Mouse (Mus musculus) adrenal gland, postnatal 4 days (tissue): Measurements from ENCODE around the gene Asb9. TPM values are rescaled to one million over a fixed set of nuclear protein-coding genes. Genes with fewer than 3 reads are reported as not detected.

Experiments used
- DNase-seq, 2 experiments: peaks; one replicate each; pipeline ENCODE4 v3.0.0; 2021 to 2022; ENCODE audit warnings: low spot score in 2 of 2, mixed read lengths in 2 of 2
- long read RNA-seq, 2 experiments: library from polyadenylated mRNA; stranded (forward); transcript quantifications; one replicate each; pipeline ENCODE4 v2.0.0; 2021
- total RNA-seq, 2 experiments: library from RNA; stranded (reverse); gene quantifications; 2 replicates each; pipeline ENCODE4 v1.2.3; 2021

The Asb9 gene
- 1 to 10 TPM in 1 of 2 experiments, not detected in 1; 3.5 TPM for total RNA-seq
- long read RNA-seq, experiment 1: 0 reads
- long read RNA-seq, experiment 2, partial matches to known transcripts: 4 of 6 reads
- long read RNA-seq, experiment 2, other reads (novel, unspliced or antisense): 0 of 6 reads

GRCm38 (mm10) chrX:164505709-164506498 lies at the start of gene Asb9:
Gene Asb9 (plus strand): TSS chrX:164506327.
- DNase-seq: no peak

- no peak for DNase-seq
Measured at GRCm38 (mm10) chrX:164459205-164459878, 46.8 kb upstream of the Asb9 start.

- no peak for DNase-seq
Measured at GRCm38 (mm10) chrX:164502258-164502657, 3.9 kb upstream of the Asb9 start.

- DNase-seq: no peak
Measured at GRCm38 (mm10) chrX:164507068-164507467, 941 bp downstream of the Asb9 start.

GRCm38 (mm10) chrX:164508728-164509127 lies 2.6 kb downstream of the Asb9 start:
- no peak for DNase-seq

GRCm38 (mm10) chrX:164522138-164522537 lies 16.0 kb downstream of the Asb9 start:
- no peak for DNase-seq

GRCm38 (mm10) chrX:164526566-164526965 lies 20.4 kb downstream of the Asb9 start:
- DNase-seq: no peak

- no peak for DNase-seq
Measured at GRCm38 (mm10) chrX:164541436-164542317, 35.5 kb downstream of the Asb9 start.

- DNase-seq: no peak
Measured at GRCm38 (mm10) chrX:164570195-164570594, 64.1 kb downstream of the Asb9 start.

GRCm38 (mm10) chrX:164576967-164577366 lies 70.8 kb downstream of the Asb9 start:
- no peak for DNase-seq

Other genes starting within 250 kb of the Asb9 start
- gene Bmx, start 248.1 kb upstream of the Asb9 start, total RNA-seq: 1 to 10 TPM; 1.0 to 1.7 TPM
- gene Pir, start 237.0 kb upstream of the Asb9 start, total RNA-seq: 1 to 10 TPM; 5.9 to 6.3 TPM
- gene Vegfd, start 132.9 kb upstream of the Asb9 start, total RNA-seq: 10 to 100 TPM; 38.5 to 52.0 TPM
- 10 to 100 TPM; 12.0 to 14.2 TPM for gene Piga, start 86.5 kb upstream of the Asb9 start, total RNA-seq
- gene Asb11, start 69.3 kb upstream of the Asb9 start, total RNA-seq: under 1 TPM in 1 of 2 experiments, not detected in 1; 0.62 TPM